Mouse (Mus musculus) intestine, postnatal 0 days (tissue): Measurements from ENCODE around the gene Trim56. TPM values are rescaled to one million over a fixed set of nuclear protein-coding genes. Genes with fewer than 3 reads are reported as not detected.

Experiments
- ATAC-seq: fragments of 200-750 bp; cut with Nextera tagmentation; 2 replicates; pipeline ENCODE4 v1.8.0; 2017; ENCODE audit warnings: mild to moderate bottlenecking, moderate TSS enrichment, moderate library complexity
- H3K27ac ChIP-seq: fragments of 300-500 bp; sonication (generic); 2 replicates; pipeline ENCODE4 v1.5.1; 2014; ENCODE audit warnings: mild to moderate bottlenecking, low read depth, low read length, moderate library complexity
- H3K27me3 ChIP-seq: fragments of 300-500 bp; sonication (generic); replicated peaks from 2 replicates; pipeline ENCODE4 v1.6.1; 2014; ENCODE audit warnings: low read length, mixed read lengths; ENCODE audit not compliant: control insufficient read depth, insufficient read depth
- H3K36me3 ChIP-seq: fragments of 300-500 bp; sonication (generic); 2 replicates; pipeline ENCODE4 v1.6.1; 2014; ENCODE audit warnings: mild to moderate bottlenecking, moderate library complexity; ENCODE audit not compliant: control insufficient read depth, insufficient read depth
- H3K4me1 ChIP-seq: fragments of 300-500 bp; sonication (generic); replicated peaks from 2 replicates; pipeline ENCODE4 v1.6.1; 2014; ENCODE audit warnings: antibody characterized with exemption, low read length, mixed read lengths; ENCODE audit not compliant: control insufficient read depth, insufficient read depth
- H3K4me2 ChIP-seq: fragments of 300-500 bp; sonication (generic); replicated peaks from 2 replicates; pipeline ENCODE4 v1.6.1; 2014; ENCODE audit warnings: low read depth, mild to moderate bottlenecking, moderate library complexity
- H3K4me3 ChIP-seq: fragments of 300-500 bp; sonication (generic); 2 replicates; pipeline ENCODE4 v1.5.1; 2014; ENCODE audit warnings: low read depth, low read length
- H3K9ac ChIP-seq: fragments of 300-500 bp; sonication (generic); 2 replicates; pipeline ENCODE4 v1.6.1; 2014; ENCODE audit warnings: mild to moderate bottlenecking, low read depth, low read length
- H3K9me3 ChIP-seq: fragments of 300-500 bp; sonication (generic); 2 replicates; pipeline ENCODE4 v1.6.1; 2016; ENCODE audit warnings: mixed run types; ENCODE audit not compliant: control insufficient read depth
- CTCF ChIP-seq: sonication (generic); IDR thresholded peaks from 2 replicates; pipeline ENCODE4 v1.5.1; 2016; ENCODE audit warnings: low read depth, mild to moderate bottlenecking, control low read depth, antibody characterized with exemption, moderate library complexity
- WGBS: fragments of 180-500 bp; shearing (Covaris S2); extraction: QIAGEN DNeasy Blood & Tissue Kit; methylation state at CpG from one replicate; pipeline ENCODE4 v1.1.7; 2014; 5-methylcytosine and 5-hydroxymethylcytosine counted together
- polyA plus RNA-seq: library from polyadenylated mRNA; unstranded; fragments of >200 nt; fragmentation: Nextera tagmentation; extraction: Ambion mirVana; gene quantifications from 2 replicates; pipeline ENCODE4 v1.2.1, GENCODE M21; 2015

The Trim56 gene
- polyA plus RNA-seq, 1 experiment from 2014 or later = 7.7 TPM

GRCm38 (mm10) chr5:137140836-137141235 is 24.8 kb upstream of the Trim56 start:
- Histone ChIP-seq H3K4me2 (no peak overlapping the region), H3K9ac (no peak overlapping the region), H3K36me3 (peaks cover 8% of the 10 kb centered on the region; the same call in 1 of the 2 replicates), H3K4me1 (no peaks in the 10 kb centered on the region), H3K9me3 (no peaks in the 10 kb centered on the region), H3K4me3 (no peak overlapping the region), H3K27ac (no peak overlapping the region), H3K27me3 (no peaks in the 10 kb centered on the region)
- no peak for ATAC-seq
- no peak for TF ChIP-seq CTCF
- WGBS = 14% methylated on average over 3 of the region's 3 CpGs

DNA sequence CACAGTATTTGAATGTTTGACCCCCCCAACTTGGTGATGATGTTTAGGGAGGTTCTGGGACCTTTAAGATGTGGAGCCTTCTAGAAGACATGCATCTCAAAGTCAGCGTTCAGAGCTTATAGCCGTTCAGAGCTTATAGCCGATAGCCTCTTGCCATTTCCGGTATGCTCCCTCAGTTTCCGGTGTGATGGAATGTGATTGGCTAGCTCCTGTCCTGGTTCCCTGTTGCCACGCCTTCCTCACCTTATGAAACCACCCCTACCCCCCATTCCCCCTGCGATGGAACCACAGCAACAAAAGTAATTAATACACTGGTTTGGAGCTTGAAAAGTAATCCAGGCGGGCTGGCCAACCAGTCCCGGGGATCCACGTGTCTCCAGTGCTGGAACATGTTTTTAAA is 23.0 kb upstream of the Trim56 start:
- no peak for TF ChIP-seq CTCF
- Histone ChIP-seq H3K36me3 (peaks cover 8% of the 10 kb centered on the region; the same call in 1 of the 2 replicates), H3K4me1 (no peaks in the 10 kb centered on the region), H3K4me3 (no peak overlapping the region), H3K9ac (no peak overlapping the region), H3K27ac (no peak overlapping the region), H3K4me2 (no peak overlapping the region), H3K9me3 (no peaks in the 10 kb centered on the region), H3K27me3 (no peaks in the 10 kb centered on the region)
- 81% methylated on average over 10 of the region's 10 CpGs for WGBS
- ATAC-seq = no peak

GRCm38 (mm10) chr5:137134959-137135358 is 18.9 kb upstream of the Trim56 start:
- Histone ChIP-seq H3K27ac (no peak overlapping the region), H3K9ac (no peak overlapping the region), H3K4me1 (no peaks in the 10 kb centered on the region), H3K9me3 (no peaks in the 10 kb centered on the region), H3K4me2 (no peak overlapping the region), H3K4me3 (no peak overlapping the region), H3K27me3 (no peaks in the 10 kb centered on the region), H3K36me3 (no peaks in the 10 kb centered on the region)
- WGBS = 30% methylated on average over 11 of the region's 11 CpGs
- no peak for ATAC-seq
- no peak for TF ChIP-seq CTCF

GRCm38 (mm10) chr5:137131490-137131889 is 15.5 kb upstream of the Trim56 start:
- Histone ChIP-seq H3K4me2 (no peak overlapping the region), H3K27me3 (no peaks in the 10 kb centered on the region), H3K27ac (no peak overlapping the region), H3K9me3 (no peaks in the 10 kb centered on the region), H3K4me1 (no peaks in the 10 kb centered on the region), H3K36me3 (no peaks in the 10 kb centered on the region), H3K9ac (no peak overlapping the region), H3K4me3 (no peak overlapping the region)
- peak; percentile 95 for TF ChIP-seq CTCF
- 1% methylated on average over 3 of the region's 3 CpGs for WGBS
- no peak for ATAC-seq

DNA sequence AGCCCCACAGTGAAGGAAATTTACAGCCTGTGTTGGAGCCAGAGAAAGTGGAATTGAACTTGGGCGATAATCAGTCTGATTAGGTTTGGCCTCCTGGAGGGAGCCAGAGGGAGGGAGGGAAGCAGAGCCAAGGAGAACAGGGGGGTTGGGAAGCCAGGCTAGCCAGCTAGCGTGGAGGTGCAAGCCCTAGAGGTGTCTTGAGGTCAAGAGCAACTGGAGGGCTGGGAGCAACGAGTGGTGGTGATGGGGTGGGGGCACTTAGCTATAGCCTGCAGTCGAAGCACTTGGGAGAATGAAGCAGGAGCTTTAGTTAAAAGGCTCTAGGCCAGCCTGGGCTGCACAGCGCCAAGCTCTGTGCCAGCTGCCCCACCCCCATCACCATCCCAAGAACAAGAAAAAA is 13.3 kb upstream of the Trim56 start:
- Histone ChIP-seq H3K4me3 (no peak overlapping the region), H3K9me3 (no peaks in the 10 kb centered on the region), H3K36me3 (no peaks in the 10 kb centered on the region), H3K9ac (no peak overlapping the region), H3K27ac (no peak overlapping the region), H3K27me3 (no peaks in the 10 kb centered on the region), H3K4me2 (no peak overlapping the region), H3K4me1 (no peaks in the 10 kb centered on the region)
- no peak for TF ChIP-seq CTCF
- 28% methylated on average over 5 of the region's 5 CpGs for WGBS
- ATAC-seq = no peak

- WGBS = 77% methylated on average over 4 of the region's 4 CpGs
- ATAC-seq = no peak
- no peak overlapping the region for H3K4me2 ChIP-seq
- no peak overlapping the region for H3K9ac ChIP-seq
- H3K27ac ChIP-seq = no peak overlapping the region
- H3K4me1 ChIP-seq = peaks cover 4% of the 10 kb centered on the region; the same call in 1 of the 2 replicates
- no peak for TF ChIP-seq CTCF
- no peaks in the 10 kb centered on the region for H3K27me3 ChIP-seq
- H3K4me3 ChIP-seq = no peak overlapping the region
- H3K9me3 ChIP-seq = no peaks in the 10 kb centered on the region
- H3K36me3 ChIP-seq = no peaks in the 10 kb centered on the region
Measured at GRCm38 (mm10) chr5:137123516-137123915, 7.5 kb upstream of the Trim56 start.

- Histone ChIP-seq H3K4me1 (peaks cover 4% of the 10 kb centered on the region; the same call in 1 of the 2 replicates), H3K9ac (no peak overlapping the region), H3K4me2 (0 out of 2 replicates have a peak overlapping the region, but pooled peaks have one; percentile 9), H3K36me3 (no peaks in the 10 kb centered on the region), H3K27ac (no peak overlapping the region), H3K9me3 (no peaks in the 10 kb centered on the region), H3K27me3 (no peaks in the 10 kb centered on the region), H3K4me3 (no peak overlapping the region)
- WGBS = 10% methylated on average over 14 of the region's 14 CpGs
- peak; percentile 95 for TF ChIP-seq CTCF
- peak; percentile 42 for ATAC-seq
Measured at GRCm38 (mm10) chr5:137122686-137123193, 6.7 kb upstream of the Trim56 start.
